Mouse (Mus musculus): ENCODE measurements around the gene Fgfr2. TPM values are rescaled to one million over a fixed set of nuclear protein-coding genes. Genes with fewer than 3 reads are reported as not detected.

The Fgfr2 gene
- polyA plus RNA-seq (2014; fragmentation: Nextera tagmentation; extraction: Ambion mirVana), result 81.5 and 86.9 TPM in 2 replicates

DNA sequence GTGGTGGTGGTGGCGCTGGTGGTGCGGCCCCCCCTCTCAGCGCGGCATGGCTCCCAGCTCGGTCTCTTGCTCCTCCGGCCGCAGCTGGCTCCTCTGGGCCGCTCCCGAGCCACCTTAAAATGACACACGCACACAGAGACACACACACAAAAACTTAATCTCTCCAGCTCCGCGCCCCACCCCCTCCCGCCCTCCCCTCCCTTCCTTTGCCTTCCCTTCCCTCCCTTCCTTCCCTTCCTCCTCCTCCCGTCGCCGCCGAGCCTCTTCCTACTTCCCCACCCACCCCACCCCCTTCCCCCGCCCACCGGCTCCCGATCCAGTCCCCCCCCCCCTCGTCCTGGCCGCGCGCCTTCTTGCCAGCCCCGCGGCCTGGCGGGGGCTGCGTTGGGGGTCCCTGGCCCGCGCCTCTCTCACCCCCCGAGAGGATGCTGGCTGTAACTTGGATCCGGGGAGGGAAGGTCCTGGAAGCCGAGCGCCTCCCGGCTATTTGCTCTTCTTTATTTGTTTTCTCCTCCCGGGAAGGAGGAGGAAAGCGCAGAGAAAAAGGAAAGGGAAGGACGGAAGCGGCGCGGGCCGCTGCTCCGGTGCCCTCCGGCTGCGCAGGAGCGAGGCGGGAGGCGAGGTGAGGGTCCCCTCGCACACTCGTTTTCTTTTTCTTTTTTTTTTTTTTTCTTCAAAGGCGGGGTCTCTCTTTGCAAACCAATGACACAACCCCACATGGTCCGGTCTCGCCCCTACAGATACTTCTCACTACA is at the start of gene Fgfr2:
Fgfr2 (minus strand) TSS at position 107 of the 755 bp plus-strand sequence.
- no peaks in the 10 kb centered on the region for H3K36me3 ChIP-seq (ENCODE audit: control insufficient read depth, insufficient read depth, low read length)
- peak within 1 kb of the TSS; percentile 99 for H3K9ac ChIP-seq (ENCODE audit: low read length)
- no peaks in the 10 kb centered on the region for H3K27me3 ChIP-seq (ENCODE audit: control insufficient read depth, insufficient read depth, low read length)
- ATAC-seq (ENCODE audit: insufficient read depth, low FRiP score, low TSS enrichment) (peak; percentile 65), DNase-seq (ENCODE audit: low spot score) (no peak)
- H3K27ac ChIP-seq (ENCODE audit: low read depth, low read length), result peak within 1 kb of the TSS; percentile 99
- peak within 1 kb of the TSS; percentile 98 for H3K4me2 ChIP-seq (ENCODE audit: low read depth)
- H3K4me1 ChIP-seq (ENCODE audit: control insufficient read depth, insufficient read depth, low read length), result peaks cover 18% of the 10 kb centered on the region
- 0% methylated on average over 22 of the region's 53 CpGs for WGBS
- H3K9me3 ChIP-seq (ENCODE audit: control insufficient read depth, low read length), result no peaks in the 10 kb centered on the region
- H3K4me3 ChIP-seq (ENCODE audit: low read depth, low read length), result peak within 1 kb of the TSS; percentile 95

DNA sequence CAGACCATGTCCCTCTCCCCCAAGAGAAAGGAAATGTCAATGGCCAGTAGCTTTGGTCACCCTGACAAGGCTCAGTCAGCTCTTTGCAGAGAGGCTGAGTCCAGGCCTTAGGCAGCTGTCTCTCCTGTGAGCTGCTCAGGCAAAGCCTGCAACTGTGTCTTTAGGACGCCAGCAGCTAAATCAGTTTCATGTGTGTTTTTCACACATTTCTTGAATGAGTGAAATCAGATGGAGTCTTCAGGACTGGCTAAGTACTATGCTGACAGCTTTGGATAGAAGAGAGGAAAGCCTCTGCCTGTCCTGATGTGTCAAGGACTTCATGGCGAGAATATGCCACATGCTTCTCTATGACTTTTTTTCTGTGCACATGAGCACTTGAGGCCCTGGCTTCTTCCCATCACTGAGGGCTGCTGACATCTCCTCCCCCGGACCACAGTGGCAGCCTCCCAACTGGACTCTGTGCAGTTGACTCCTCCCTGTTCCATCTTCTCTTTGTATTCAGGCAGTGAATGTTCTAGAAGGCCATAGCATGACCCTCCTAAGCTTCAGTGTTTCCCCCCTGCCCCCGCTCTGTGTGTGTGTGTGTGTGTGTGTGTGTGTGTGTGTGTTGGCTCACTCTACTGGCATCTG is 48.4 kb upstream of the Fgfr2 start:
- no peak for DNase-seq (ENCODE audit: low spot score)
- Histone ChIP-seq H3K9ac (ENCODE audit: low read length) (no peak overlapping the region), H3K4me2 (ENCODE audit: low read depth) (no peak overlapping the region), H3K36me3 (ENCODE audit: control insufficient read depth, insufficient read depth, low read length) (no peaks in the 10 kb centered on the region), H3K27me3 (ENCODE audit: control insufficient read depth, insufficient read depth, low read length) (no peaks in the 10 kb centered on the region), H3K4me3 (ENCODE audit: low read depth, low read length) (no peak overlapping the region), H3K27ac (ENCODE audit: low read depth, low read length) (no peak overlapping the region), H3K9me3 (ENCODE audit: control insufficient read depth, low read length) (no peaks in the 10 kb centered on the region), H3K4me1 (ENCODE audit: control insufficient read depth, insufficient read depth, low read length) (no peaks in the 10 kb centered on the region)
- ATAC-seq (ENCODE audit: insufficient read depth, low FRiP score, low TSS enrichment), result no peak
- 87% methylated on average over 4 of the region's 4 CpGs for WGBS

DNA sequence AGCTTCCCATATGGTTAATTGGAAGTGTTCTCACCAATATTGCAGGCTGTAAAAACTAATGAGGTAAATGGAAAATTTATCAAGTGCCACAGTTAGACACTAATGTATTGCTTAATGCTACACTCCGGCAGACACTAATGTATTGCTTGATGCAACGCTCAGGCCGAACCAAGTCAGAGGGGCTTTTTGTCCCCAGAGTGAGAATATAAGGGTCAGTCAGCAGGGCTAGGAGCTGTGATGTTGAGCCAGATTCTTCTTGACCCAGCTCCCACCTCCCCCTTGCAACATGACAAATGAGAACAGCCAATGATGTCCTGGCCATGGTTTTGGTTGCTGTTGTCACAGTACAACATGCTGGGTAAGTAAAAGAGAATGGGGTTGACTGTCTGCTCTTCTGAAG is 45.8 kb upstream of the Fgfr2 start:
- WGBS, result 88% methylated on average over 3 of the region's 3 CpGs

DNA sequence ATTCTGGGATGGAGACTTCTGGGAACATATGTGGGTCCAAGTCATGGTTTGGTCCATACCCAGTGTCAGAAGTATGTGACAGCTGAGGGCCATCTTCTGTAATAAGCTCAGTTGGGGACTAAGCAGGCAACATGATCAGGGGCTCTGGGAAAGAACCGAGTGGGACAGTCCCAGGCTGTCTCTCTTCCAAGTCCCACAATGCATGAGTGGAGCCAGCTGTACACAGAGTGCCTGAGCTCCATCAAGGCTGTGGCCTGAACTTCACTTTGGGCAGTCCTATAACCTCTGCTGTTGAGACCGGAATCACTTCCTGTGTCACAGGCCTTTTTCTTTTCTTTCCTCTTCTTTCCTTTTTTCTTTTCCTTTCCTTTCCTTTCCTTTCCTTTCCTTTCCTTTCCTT is 44.8 kb upstream of the Fgfr2 start:
- H3K27ac ChIP-seq (ENCODE audit: low read depth, low read length), result no peak overlapping the region
- no peak for ATAC-seq (ENCODE audit: insufficient read depth, low FRiP score, low TSS enrichment)
- H3K27me3 ChIP-seq (ENCODE audit: control insufficient read depth, insufficient read depth, low read length), result no peaks in the 10 kb centered on the region
- H3K9ac ChIP-seq (ENCODE audit: low read length), result no peak overlapping the region
- DNase-seq (ENCODE audit: low spot score), result no peak
- no peaks in the 10 kb centered on the region for H3K4me1 ChIP-seq (ENCODE audit: control insufficient read depth, insufficient read depth, low read length)
- no peaks in the 10 kb centered on the region for H3K9me3 ChIP-seq (ENCODE audit: control insufficient read depth, low read length)
- no peak overlapping the region for H3K4me3 ChIP-seq (ENCODE audit: low read depth, low read length)
- WGBS, result 87% methylated on average over 2 of the region's 2 CpGs
- no peak overlapping the region for H3K4me2 ChIP-seq (ENCODE audit: low read depth)
- no peaks in the 10 kb centered on the region for H3K36me3 ChIP-seq (ENCODE audit: control insufficient read depth, insufficient read depth, low read length)

More for the DNA sequence above, 45.8 kb upstream of the Fgfr2 start:
- Histone ChIP-seq H3K4me2 (ENCODE audit: low read depth) (no peak overlapping the region), H3K27me3 (ENCODE audit: control insufficient read depth, insufficient read depth, low read length) (no peaks in the 10 kb centered on the region), H3K9me3 (ENCODE audit: control insufficient read depth, low read length) (no peaks in the 10 kb centered on the region), H3K4me3 (ENCODE audit: low read depth, low read length) (no peak overlapping the region), H3K36me3 (ENCODE audit: control insufficient read depth, insufficient read depth, low read length) (no peaks in the 10 kb centered on the region), H3K9ac (ENCODE audit: low read length) (no peak overlapping the region), H3K27ac (ENCODE audit: low read depth, low read length) (no peak overlapping the region), H3K4me1 (ENCODE audit: control insufficient read depth, insufficient read depth, low read length) (no peaks in the 10 kb centered on the region)
- ATAC-seq (ENCODE audit: insufficient read depth, low FRiP score, low TSS enrichment) (no peak), DNase-seq (ENCODE audit: low spot score) (no peak)

DNA sequence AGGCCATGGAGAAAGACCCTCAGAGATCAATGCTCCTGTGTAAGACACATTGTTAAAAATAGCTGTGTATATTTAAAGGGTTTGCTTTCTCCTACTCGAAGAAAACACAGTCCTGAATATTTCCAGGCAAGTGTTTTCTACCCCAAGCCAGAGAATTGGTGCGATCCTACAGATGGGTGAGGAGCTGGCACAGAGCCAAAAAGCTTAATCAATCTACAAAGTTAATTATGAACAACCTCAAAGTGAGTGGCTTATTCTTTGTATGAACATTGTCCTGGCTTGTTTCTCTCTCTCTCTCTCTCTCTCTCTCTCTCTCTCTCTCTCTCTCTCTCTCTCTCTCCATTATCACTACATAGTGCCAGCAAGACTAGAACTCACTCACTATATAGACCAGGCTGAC is 41.6 kb upstream of the Fgfr2 start:
- 67% methylated on average over 2 of the region's 2 CpGs for WGBS
- ATAC-seq (ENCODE audit: insufficient read depth, low FRiP score, low TSS enrichment) (no peak), DNase-seq (ENCODE audit: low spot score) (no peak)
- Histone ChIP-seq H3K9ac (ENCODE audit: low read length) (no peak overlapping the region), H3K36me3 (ENCODE audit: control insufficient read depth, insufficient read depth, low read length) (no peaks in the 10 kb centered on the region), H3K27me3 (ENCODE audit: control insufficient read depth, insufficient read depth, low read length) (no peaks in the 10 kb centered on the region), H3K27ac (ENCODE audit: low read depth, low read length) (no peak overlapping the region), H3K4me1 (ENCODE audit: control insufficient read depth, insufficient read depth, low read length) (no peaks in the 10 kb centered on the region), H3K4me2 (ENCODE audit: low read depth) (no peak overlapping the region), H3K4me3 (ENCODE audit: low read depth, low read length) (no peak overlapping the region), H3K9me3 (ENCODE audit: control insufficient read depth, low read length) (no peaks in the 10 kb centered on the region)

DNA sequence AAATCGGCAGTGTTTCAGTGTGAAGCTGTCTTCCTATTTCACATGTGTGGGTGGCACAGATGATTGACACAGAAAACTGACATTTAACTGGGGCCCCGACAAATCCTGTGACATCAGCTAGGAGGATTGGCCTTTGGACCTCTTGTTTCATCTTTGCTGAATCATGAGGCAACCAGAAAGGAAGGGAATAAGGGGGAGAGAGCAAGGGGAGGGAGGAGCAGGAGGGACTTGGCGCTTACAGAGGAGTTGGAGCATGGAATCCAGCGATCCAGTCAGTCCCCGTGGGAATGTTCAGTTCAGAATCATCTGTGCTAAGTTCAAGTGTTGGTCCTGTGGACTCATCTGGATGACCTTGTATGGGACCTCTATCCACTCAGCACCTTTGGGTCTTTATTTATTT is 39.9 kb upstream of the Fgfr2 start:
- DNase-seq (ENCODE audit: low spot score) (no peak), ATAC-seq (ENCODE audit: insufficient read depth, low FRiP score, low TSS enrichment) (no peak)
- no peak overlapping the region for H3K27ac ChIP-seq (ENCODE audit: low read depth, low read length)
- H3K4me3 ChIP-seq (ENCODE audit: low read depth, low read length), result no peak overlapping the region
- no peaks in the 10 kb centered on the region for H3K27me3 ChIP-seq (ENCODE audit: control insufficient read depth, insufficient read depth, low read length)
- H3K36me3 ChIP-seq (ENCODE audit: control insufficient read depth, insufficient read depth, low read length), result no peaks in the 10 kb centered on the region
- H3K9me3 ChIP-seq (ENCODE audit: control insufficient read depth, low read length), result no peaks in the 10 kb centered on the region
- 66% methylated on average over 5 of the region's 5 CpGs for WGBS
- no peaks in the 10 kb centered on the region for H3K4me1 ChIP-seq (ENCODE audit: control insufficient read depth, insufficient read depth, low read length)
- no peak overlapping the region for H3K4me2 ChIP-seq (ENCODE audit: low read depth)
- no peak overlapping the region for H3K9ac ChIP-seq (ENCODE audit: low read length)

DNA sequence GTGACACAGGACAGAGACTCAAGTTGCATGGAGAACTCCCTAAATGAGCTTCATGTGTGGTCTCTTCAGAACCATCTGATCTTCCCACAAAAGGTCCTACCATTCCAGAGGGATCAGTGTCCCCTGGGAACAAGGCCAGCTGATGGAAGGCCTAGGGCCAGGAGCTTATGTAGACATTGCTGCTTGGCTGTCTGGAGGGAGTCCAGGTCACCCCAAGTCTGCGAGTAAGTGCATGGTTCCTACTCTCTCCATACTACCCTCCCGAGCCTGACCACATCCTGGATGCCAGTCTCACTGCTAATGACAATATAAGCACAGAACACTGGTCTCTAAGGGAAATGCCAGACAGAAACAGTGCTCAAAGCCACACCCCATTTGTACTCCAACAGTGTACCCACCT is 39.0 kb upstream of the Fgfr2 start:
- ATAC-seq (ENCODE audit: insufficient read depth, low FRiP score, low TSS enrichment), result no peak
- H3K9ac ChIP-seq (ENCODE audit: low read length), result no peak overlapping the region
- H3K9me3 ChIP-seq (ENCODE audit: control insufficient read depth, low read length), result no peaks in the 10 kb centered on the region
- H3K27me3 ChIP-seq (ENCODE audit: control insufficient read depth, insufficient read depth, low read length), result no peaks in the 10 kb centered on the region
- H3K4me3 ChIP-seq (ENCODE audit: low read depth, low read length), result no peak overlapping the region
- no peaks in the 10 kb centered on the region for H3K36me3 ChIP-seq (ENCODE audit: control insufficient read depth, insufficient read depth, low read length)
- H3K4me1 ChIP-seq (ENCODE audit: control insufficient read depth, insufficient read depth, low read length), result no peaks in the 10 kb centered on the region
- 72% methylated on average over 2 of the region's 2 CpGs for WGBS
- H3K27ac ChIP-seq (ENCODE audit: low read depth, low read length), result no peak overlapping the region
- no peak for DNase-seq (ENCODE audit: low spot score)
- H3K4me2 ChIP-seq (ENCODE audit: low read depth), result no peak overlapping the region

DNA sequence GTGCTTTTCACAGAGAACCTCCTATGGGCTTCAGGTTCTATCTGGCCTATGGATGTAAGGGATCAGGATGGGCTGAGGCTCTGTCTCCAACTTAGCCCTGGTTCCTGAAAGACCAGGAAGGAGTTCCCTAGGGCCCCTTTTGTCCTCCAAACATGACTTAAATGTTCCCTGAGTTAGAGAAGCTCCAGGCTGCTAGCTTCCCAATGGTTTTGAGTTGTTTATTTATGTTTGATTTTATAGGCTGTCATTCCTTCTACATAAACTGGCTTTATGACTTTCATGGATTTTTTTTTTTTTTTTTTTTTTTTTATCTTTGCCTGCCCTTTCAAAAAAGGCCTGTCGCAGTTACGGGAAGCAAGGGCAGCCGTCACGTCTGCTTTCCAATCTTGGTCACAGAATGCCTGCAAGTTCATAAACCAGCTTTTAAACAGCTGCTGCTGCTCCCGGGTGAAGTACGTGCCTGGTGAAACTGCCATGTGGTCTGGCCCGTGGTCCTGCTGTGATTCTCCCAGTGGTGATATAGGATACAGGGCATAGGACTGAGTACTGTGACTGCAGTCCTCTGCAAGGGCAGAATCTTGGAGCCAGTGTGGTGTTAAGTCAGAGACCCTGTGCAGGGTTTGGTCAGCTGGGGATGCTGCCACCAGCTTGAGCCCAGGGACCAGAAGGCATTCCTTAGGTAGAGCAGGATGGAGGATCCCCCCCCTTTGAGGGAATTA is 38.4 kb upstream of the Fgfr2 start:
- WGBS, result 63% methylated on average over 7 of the region's 7 CpGs
- Histone ChIP-seq H3K9me3 (ENCODE audit: control insufficient read depth, low read length) (no peaks in the 10 kb centered on the region), H3K27me3 (ENCODE audit: control insufficient read depth, insufficient read depth, low read length) (no peaks in the 10 kb centered on the region), H3K27ac (ENCODE audit: low read depth, low read length) (no peak overlapping the region), H3K4me3 (ENCODE audit: low read depth, low read length) (no peak overlapping the region), H3K4me1 (ENCODE audit: control insufficient read depth, insufficient read depth, low read length) (no peaks in the 10 kb centered on the region), H3K4me2 (ENCODE audit: low read depth) (no peak overlapping the region), H3K9ac (ENCODE audit: low read length) (no peak overlapping the region), H3K36me3 (ENCODE audit: control insufficient read depth, insufficient read depth, low read length) (no peaks in the 10 kb centered on the region)
- DNase-seq (ENCODE audit: low spot score) (no peak), ATAC-seq (ENCODE audit: insufficient read depth, low FRiP score, low TSS enrichment) (no peak)
